Mouse (Mus musculus) liver, postnatal 0 days (tissue): ENCODE measurements at regions not wholly inside any gene's neighbourhood (a gene's known extent, or its start where the extent isn't known, plus 50 kb on each side); places are given as distances from the start of the nearest gene placed in this dataset.
A peak's percentile ranks its signal among the peaks of the same experiment; 100 is the strongest.

ENCODE experiments used
- ATAC-seq: fragments of 200-750 bp; cut with Nextera tagmentation; 2 replicates; pipeline ENCODE4 v1.8.0; 2017; ENCODE audit warnings: mild to moderate bottlenecking, moderate library complexity
- DNase-seq: peaks from one replicate; pipeline ENCODE4 v3.0.0-alpha.2; 2016
- H3K27ac ChIP-seq: fragments of 300-500 bp; sonication (generic); 2 replicates; pipeline ENCODE4 v1.5.1; 2014; ENCODE audit warnings: antibody characterized with exemption, moderate library complexity, mild to moderate bottlenecking, low read depth
- H3K27me3 ChIP-seq: fragments of 300-500 bp; sonication (generic); 2 replicates; pipeline ENCODE4 v1.6.1; 2014; ENCODE audit warnings: low read length, control low read depth, mixed read lengths; ENCODE audit not compliant: insufficient read depth
- H3K36me3 ChIP-seq: fragments of 300-500 bp; sonication (generic); replicated peaks from 2 replicates; pipeline ENCODE4 v1.6.1; 2014; ENCODE audit warnings: mild to moderate bottlenecking, control low read depth, low read length, moderate library complexity, mixed read lengths; ENCODE audit not compliant: insufficient read depth
- H3K4me1 ChIP-seq: fragments of 300-500 bp; sonication (generic); 2 replicates; pipeline ENCODE4 v1.6.1; 2014; ENCODE audit warnings: antibody characterized with exemption, mild to moderate bottlenecking, control low read depth; ENCODE audit not compliant: insufficient read depth
- H3K4me2 ChIP-seq: fragments of 300-500 bp; sonication (generic); 2 replicates; pipeline ENCODE4 v1.6.1; 2014; ENCODE audit warnings: low read depth, mild to moderate bottlenecking, low read length, moderate library complexity, mixed read lengths
- H3K4me3 ChIP-seq: fragments of 300-500 bp; sonication (generic); 2 replicates; pipeline ENCODE4 v1.5.1; 2014; ENCODE audit warnings: low read depth, low read length
- H3K9ac ChIP-seq: fragments of 300-500 bp; sonication (generic); replicated peaks from 2 replicates; pipeline ENCODE4 v1.6.1; 2014; ENCODE audit warnings: mild to moderate bottlenecking, moderate library complexity
- H3K9me3 ChIP-seq: fragments of 300-500 bp; sonication (generic); 2 replicates; pipeline ENCODE4 v1.6.1; 2016; ENCODE audit warnings: mild to moderate bottlenecking, control low read depth, low read length, mixed read lengths
- CTCF ChIP-seq: sonication (generic); IDR thresholded peaks from 2 replicates; pipeline ENCODE4 v1.5.1; 2016; ENCODE audit warnings: antibody characterized with exemption, low read depth
- EP300 ChIP-seq: IDR thresholded peaks from 2 replicates; pipeline ENCODE4 v1.6.1; 2016; ENCODE audit warnings: antibody characterized with exemption, low read depth, mild to moderate bottlenecking
- WGBS: fragments of 180-500 bp; shearing (Covaris S2); extraction: QIAGEN DNeasy Blood & Tissue Kit; methylation state at CpG from one replicate; pipeline ENCODE4 v1.1.7; 2014; ENCODE audit not compliant: insufficient replicate concordance; 5-methylcytosine and 5-hydroxymethylcytosine counted together

DNA sequence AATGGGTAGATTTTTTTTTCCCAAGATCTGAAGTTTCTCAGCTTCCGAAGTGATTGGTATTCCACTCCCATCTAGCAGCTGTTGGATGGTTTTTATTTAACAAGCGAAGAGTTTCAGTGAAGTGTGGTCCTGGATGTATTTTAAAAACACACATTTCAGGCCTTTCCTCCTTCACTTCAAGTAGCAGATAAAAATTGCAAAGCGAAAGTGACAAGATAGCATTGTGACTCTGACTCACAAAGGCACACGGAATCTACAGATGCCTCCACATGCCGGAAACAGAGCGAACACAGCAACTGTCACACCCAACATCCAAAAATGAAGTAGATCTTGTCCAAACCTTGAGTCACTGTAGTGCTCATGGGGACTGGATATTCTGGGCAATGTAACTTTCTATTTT is 195.5 kb upstream of the Fbxo33 start:
- H3K4me3 ChIP-seq = no peak overlapping the region
- H3K27ac ChIP-seq = no peak overlapping the region
- H3K4me2 ChIP-seq = no peak overlapping the region
- DNase-seq = no peak
- no peaks in the 10 kb centered on the region for H3K27me3 ChIP-seq
- H3K36me3 ChIP-seq = no peaks in the 10 kb centered on the region
- H3K9me3 ChIP-seq = no peaks in the 10 kb centered on the region
- 77% methylated on average over 6 of the region's 6 CpGs for WGBS
- ATAC-seq = no peak
- TF ChIP-seq CTCF = no peak
- TF ChIP-seq EP300 = no peak
- H3K9ac ChIP-seq = no peak overlapping the region
- H3K4me1 ChIP-seq = no peaks in the 10 kb centered on the region

GRCm38 (mm10) chr12:59411491-59411890 is 192.0 kb upstream of the Fbxo33 start:
- Histone ChIP-seq H3K27me3 (no peaks in the 10 kb centered on the region), H3K9me3 (no peaks in the 10 kb centered on the region), H3K27ac (no peak overlapping the region), H3K4me2 (no peak overlapping the region), H3K4me3 (no peak overlapping the region), H3K36me3 (no peaks in the 10 kb centered on the region), H3K9ac (no peak overlapping the region), H3K4me1 (no peaks in the 10 kb centered on the region)
- ATAC-seq (no peak), DNase-seq (no peak)
- 54% methylated on average over 1 of the region's 1 CpGs for WGBS
- TF ChIP-seq EP300 (no peak), CTCF (no peak)

DNA sequence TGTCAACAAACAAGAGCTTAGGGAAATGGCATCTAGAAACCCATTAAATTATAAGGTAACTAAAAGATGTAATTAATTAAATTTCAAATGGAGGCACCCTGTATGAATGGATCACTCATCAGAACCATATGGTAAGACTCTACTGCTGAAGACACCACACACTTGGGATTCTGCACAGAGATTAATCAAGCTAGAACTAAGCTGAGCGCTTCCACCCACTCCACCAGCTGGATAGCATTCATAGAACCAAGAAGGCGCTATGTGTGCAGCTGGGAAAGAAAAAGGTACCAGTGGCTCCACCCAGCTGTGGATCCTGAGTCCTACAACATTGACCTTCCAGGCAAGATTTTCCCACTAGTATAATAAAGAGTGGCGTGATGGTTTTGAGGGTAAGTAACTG is 171.6 kb upstream of the Fbxo33 start:
- H3K9ac ChIP-seq = no peak overlapping the region
- TF ChIP-seq CTCF = no peak
- no peak for TF ChIP-seq EP300
- H3K27me3 ChIP-seq = no peaks in the 10 kb centered on the region

DNA sequence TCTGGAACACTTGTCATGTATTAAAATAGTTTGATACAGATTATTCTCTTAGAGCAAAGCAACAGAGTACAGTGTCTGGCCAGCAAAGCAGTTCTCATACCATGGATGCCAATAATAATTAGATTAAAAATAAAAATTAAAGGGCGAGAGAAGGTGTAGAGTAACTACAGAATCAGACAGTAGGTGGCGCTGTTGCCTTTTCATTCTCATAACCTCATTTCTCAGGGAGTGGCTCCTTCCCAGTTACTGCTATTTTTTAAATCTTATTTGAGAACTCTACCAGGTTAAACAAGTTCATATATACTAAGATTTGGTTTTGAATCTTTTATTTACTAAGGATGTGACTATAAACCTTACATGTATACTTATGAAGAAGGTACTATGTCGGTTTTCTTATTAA is 163.3 kb upstream of the Fbxo33 start:
- ATAC-seq (no peak), DNase-seq (peak; percentile 33)
- 25% methylated on average over 3 of the region's 3 CpGs for WGBS
- H3K9ac ChIP-seq = no peak overlapping the region
- H3K4me3 ChIP-seq = no peak overlapping the region
- no peaks in the 10 kb centered on the region for H3K36me3 ChIP-seq
- no peak overlapping the region for H3K27ac ChIP-seq
- no peaks in the 10 kb centered on the region for H3K4me1 ChIP-seq
- no peak for TF ChIP-seq EP300
- TF ChIP-seq CTCF = peak; percentile 68
- no peaks in the 10 kb centered on the region for H3K9me3 ChIP-seq
- H3K27me3 ChIP-seq = no peaks in the 10 kb centered on the region
- H3K4me2 ChIP-seq = no peak overlapping the region

More for the DNA sequence above, 171.6 kb upstream of the Fbxo33 start:
- no peak overlapping the region for H3K4me2 ChIP-seq
- H3K9me3 ChIP-seq = no peaks in the 10 kb centered on the region
- H3K4me1 ChIP-seq = no peaks in the 10 kb centered on the region
- no peak overlapping the region for H3K27ac ChIP-seq
- DNase-seq (no peak), ATAC-seq (no peak)
- no peaks in the 10 kb centered on the region for H3K36me3 ChIP-seq
- 77% methylated on average over 3 of the region's 3 CpGs for WGBS
- no peak overlapping the region for H3K4me3 ChIP-seq

DNA sequence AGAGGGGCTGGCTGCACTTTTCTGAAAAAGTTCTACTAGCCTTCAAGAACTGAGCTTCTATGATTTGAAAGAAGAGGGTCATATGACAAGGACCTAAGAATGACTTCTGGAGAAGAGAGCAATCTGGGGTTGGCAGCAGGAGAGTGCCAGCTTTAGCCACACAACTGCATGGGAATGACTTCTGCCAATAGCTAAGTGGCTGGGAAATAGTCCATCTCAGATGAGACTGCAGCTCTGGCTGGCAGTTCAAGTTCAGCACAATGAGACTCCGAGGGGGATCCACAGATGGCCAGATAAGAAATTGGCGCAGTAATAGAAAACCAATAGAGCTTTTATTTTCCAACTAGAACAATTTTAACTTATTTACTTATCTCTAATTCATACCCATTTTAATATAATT is 122.1 kb upstream of the Fbxo33 start:
- DNase-seq = no peak
- no peak overlapping the region for H3K9ac ChIP-seq
- no peak overlapping the region for H3K4me2 ChIP-seq
- H3K27ac ChIP-seq = no peak overlapping the region
- H3K27me3 ChIP-seq = no peaks in the 10 kb centered on the region
- H3K9me3 ChIP-seq = no peaks in the 10 kb centered on the region
- no peak overlapping the region for H3K4me3 ChIP-seq
- no peaks in the 10 kb centered on the region for H3K4me1 ChIP-seq
- ATAC-seq = no peak
- TF ChIP-seq CTCF (no peak), EP300 (no peak)
- 75% methylated on average over 2 of the region's 2 CpGs for WGBS
- no peaks in the 10 kb centered on the region for H3K36me3 ChIP-seq

- TF ChIP-seq EP300 (no peak), CTCF (no peak)
- no peak overlapping the region for H3K4me2 ChIP-seq
- H3K9ac ChIP-seq = no peak overlapping the region
- DNase-seq (no peak), ATAC-seq (no peak)
- H3K4me3 ChIP-seq = no peak overlapping the region
- no peaks in the 10 kb centered on the region for H3K9me3 ChIP-seq
- no peaks in the 10 kb centered on the region for H3K36me3 ChIP-seq
- H3K27me3 ChIP-seq = no peaks in the 10 kb centered on the region
- no peak overlapping the region for H3K27ac ChIP-seq
- no peaks in the 10 kb centered on the region for H3K4me1 ChIP-seq
- WGBS = 71% methylated on average over 2 of the region's 2 CpGs
Observed at GRCm38 (mm10) chr12:59330753-59331152, 111.2 kb upstream of the Fbxo33 start.

GRCm38 (mm10) chr12:59312703-59313102 is 93.2 kb upstream of the Fbxo33 start:
- no peak for TF ChIP-seq CTCF
- no peak for TF ChIP-seq EP300
- Histone ChIP-seq H3K4me1 (no peaks in the 10 kb centered on the region), H3K9me3 (no peaks in the 10 kb centered on the region), H3K36me3 (no peaks in the 10 kb centered on the region), H3K27ac (no peak overlapping the region), H3K4me2 (no peak overlapping the region), H3K9ac (no peak overlapping the region), H3K4me3 (no peak overlapping the region), H3K27me3 (no peaks in the 10 kb centered on the region)
- no peak for ATAC-seq
- WGBS = 67% methylated on average over 1 of the region's 1 CpGs
- DNase-seq = no peak
